Mouse (Mus musculus) CH12.LX (cell line): ENCODE results near the gene Ptpn5.

Experiments
- EP300 ChIP-seq: IDR thresholded peaks from 2 replicates; pipeline ENCODE4 v1.6.1; 2011; ENCODE audit warnings: low read length, improper control_type of control experiment
- GABPA ChIP-seq: IDR thresholded peaks from 2 replicates; pipeline ENCODE4 v1.6.1; 2012; ENCODE audit warnings: low read depth, low read length, improper control_type of control experiment, inconsistent platforms; ENCODE audit not compliant: insufficient replicate concordance
- KAT2A ChIP-seq: IDR thresholded peaks from 2 replicates; pipeline ENCODE4 v1.6.1; 2012; ENCODE audit warnings: low read length, improper control_type of control experiment, inconsistent platforms; ENCODE audit not compliant: insufficient replicate concordance
- POLR2A ChIP-seq: IDR thresholded peaks from 2 replicates; pipeline ENCODE4 v1.6.1; 2011; ENCODE audit warnings: low read depth, mild to moderate bottlenecking, improper control_type of control experiment, low read length
- TCF12 ChIP-seq: IDR thresholded peaks from 2 replicates; pipeline ENCODE4 v1.6.1; 2014; ENCODE audit warnings: low read depth, mild to moderate bottlenecking, inconsistent platforms, low read length, improper control_type of control experiment
- ZC3H11A ChIP-seq: IDR thresholded peaks from 2 replicates; pipeline ENCODE4 v1.6.1; 2012; ENCODE audit warnings: low read depth, mild to moderate bottlenecking, inconsistent platforms, low read length, improper control_type of control experiment
- ZNF384 ChIP-seq: IDR thresholded peaks from 2 replicates; pipeline ENCODE4 v1.6.1; 2012; ENCODE audit warnings: low read depth, low read length, improper control_type of control experiment, inconsistent platforms

DNA sequence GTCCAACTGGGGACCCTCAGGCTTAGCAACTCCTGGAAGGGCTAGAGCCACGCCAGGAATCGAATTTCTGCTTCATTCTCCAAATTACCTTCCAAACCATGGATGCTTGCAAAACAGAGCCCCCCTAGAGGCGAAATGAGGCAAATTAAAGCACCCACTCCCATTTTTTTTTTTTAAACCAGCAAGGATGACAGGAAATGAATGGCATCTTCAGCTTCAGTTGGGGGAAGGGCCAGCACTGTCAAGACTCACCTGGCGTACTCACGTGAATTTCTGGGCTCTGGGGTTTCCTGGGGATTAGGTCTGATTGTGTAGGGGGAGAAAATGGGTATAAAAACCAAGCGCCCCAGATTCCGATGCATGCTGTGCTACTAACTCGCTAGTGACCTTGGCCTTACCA, 2.2 kb downstream of the Ptpn5 start:
- TF ChIP-seq ZNF384: no peak
- no peak for TF ChIP-seq ZC3H11A
- no peak for TF ChIP-seq POLR2A
- TF ChIP-seq GABPA: no peak
- no peak for TF ChIP-seq EP300
- no peak for TF ChIP-seq KAT2A
- no peak for TF ChIP-seq TCF12
